Mouse (Mus musculus) CH12.LX (cell line): ENCODE results near the gene Wdr47. TPM values are rescaled to one million over a fixed set of nuclear protein-coding genes. Genes with fewer than 3 reads are reported as not detected.

ENCODE experiments used
- DNase-seq: peaks from one replicate; pipeline ENCODE4 v3.0.0-alpha.2; 2013; ENCODE audit errors: extremely low read depth
- H3K27ac ChIP-seq: 2 replicates; pipeline ENCODE4 v1.5.1; 2012; ENCODE audit warnings: low read depth, mild to moderate bottlenecking, control low read depth, moderate library complexity; ENCODE audit not compliant: insufficient read depth
- H3K27me3 ChIP-seq: replicated peaks from 2 replicates; pipeline ENCODE3; 2012; ENCODE audit warnings: inconsistent platforms
- H3K36me3 ChIP-seq, 2 experiments: replicated peaks in 1 of 2; 2 replicates each; pipeline versions ENCODE3 to v1.6.1; 2012; ENCODE audit warnings: inconsistent platforms in 1 of 2, low read length in 1 of 2, mild to moderate bottlenecking in 1 of 2, mixed read lengths in 1 of 2, moderate library complexity in 1 of 2; ENCODE audit not compliant: control insufficient read depth in 1 of 2, insufficient read depth in 1 of 2
- H3K4me1 ChIP-seq, 2 experiments: 2 replicates each; pipeline ENCODE4 v1.6.1; 2012; ENCODE audit warnings: inconsistent platforms in 1 of 2, moderate library complexity in 1 of 2; ENCODE audit not compliant: insufficient read depth in 2 of 2, control insufficient read depth in 1 of 2
- H3K4me2 ChIP-seq: 2 replicates; pipeline ENCODE4 v1.6.1; 2012; ENCODE audit warnings: low read depth, mild to moderate bottlenecking, control low read depth; ENCODE audit not compliant: poor library complexity, insufficient read depth, severe bottlenecking
- H3K4me3 ChIP-seq, 3 experiments: fragments of 150-350 bp in 1 of 3; sonication (generic) in 1 of 3; replicated peaks in 1 of 3; 2 replicates each; pipeline versions ENCODE3 to v1.5.1; 2011 to 2012; ENCODE audit warnings: low read depth in 2 of 3, low read length in 2 of 3, mild to moderate bottlenecking in 2 of 3, moderate library complexity in 2 of 3, control low read depth in 1 of 3, improper control_type of control experiment in 1 of 3, inconsistent platforms in 1 of 3, mixed read lengths in 1 of 3; ENCODE audit not compliant: poor library complexity in 1 of 3
- H3K79me2 ChIP-seq: replicated peaks from 2 replicates; pipeline ENCODE4 v1.6.1; 2012; ENCODE audit warnings: mild to moderate bottlenecking, moderate library complexity; ENCODE audit not compliant: control insufficient read depth, poor library complexity, insufficient read depth, severe bottlenecking; ENCODE audit errors: extremely low read depth
- H3K9ac ChIP-seq: 2 replicates; pipeline ENCODE4 v1.6.1; 2012; ENCODE audit warnings: low read depth, mild to moderate bottlenecking, control low read depth, moderate library complexity; ENCODE audit not compliant: insufficient read depth
- H3K9me3 ChIP-seq: replicated peaks from 2 replicates; pipeline ENCODE3; 2012; ENCODE audit warnings: low read length, inconsistent platforms, mixed read lengths
- CHD1 ChIP-seq: IDR thresholded peaks from 2 replicates; pipeline ENCODE4 v1.6.1; 2012; ENCODE audit warnings: low read depth, low read length, improper control_type of control experiment, inconsistent platforms
- E2F4 ChIP-seq: IDR thresholded peaks from 2 replicates; pipeline ENCODE4 v1.6.1; 2011; ENCODE audit warnings: low read depth, low read length, improper control_type of control experiment; ENCODE audit not compliant: insufficient replicate concordance
- ELF1 ChIP-seq: IDR thresholded peaks from 2 replicates; pipeline ENCODE4 v1.6.1; 2014; ENCODE audit warnings: low read depth, mild to moderate bottlenecking, inconsistent platforms, low read length, improper control_type of control experiment
- EP300 ChIP-seq: IDR thresholded peaks from 2 replicates; pipeline ENCODE4 v1.6.1; 2011; ENCODE audit warnings: low read length, improper control_type of control experiment
- GABPA ChIP-seq: IDR thresholded peaks from 2 replicates; pipeline ENCODE4 v1.6.1; 2012; ENCODE audit warnings: low read depth, low read length, improper control_type of control experiment, inconsistent platforms; ENCODE audit not compliant: insufficient replicate concordance
- IRF4 ChIP-seq: IDR thresholded peaks from 2 replicates; pipeline ENCODE4 v1.6.1; 2014; ENCODE audit warnings: low read depth, mild to moderate bottlenecking, inconsistent platforms, low read length, improper control_type of control experiment
- MAFK ChIP-seq: IDR thresholded peaks from 2 replicates; pipeline ENCODE4 v1.6.1; 2011; ENCODE audit warnings: low read length, improper control_type of control experiment; ENCODE audit not compliant: insufficient replicate concordance
- MAX ChIP-seq: IDR thresholded peaks from 2 replicates; pipeline ENCODE4 v1.6.1; 2011; ENCODE audit warnings: low read length, improper control_type of control experiment
- MEF2A ChIP-seq: IDR thresholded peaks from 2 replicates; pipeline ENCODE4 v1.6.1; 2014; ENCODE audit warnings: low read depth, mild to moderate bottlenecking, inconsistent platforms, low read length, improper control_type of control experiment, borderline replicate concordance
- MXI1 ChIP-seq: IDR thresholded peaks from 2 replicates; pipeline ENCODE4 v1.6.1; 2011; ENCODE audit warnings: mild to moderate bottlenecking, low read depth, low read length, improper control_type of control experiment
- PAX5 ChIP-seq: IDR thresholded peaks from 2 replicates; pipeline ENCODE4 v1.6.1; 2012; ENCODE audit warnings: low read length, inconsistent platforms, mixed read lengths
- RAD21 ChIP-seq: IDR thresholded peaks from 2 replicates; pipeline ENCODE4 v1.6.1; 2011; ENCODE audit warnings: low read depth, mild to moderate bottlenecking, low read length, improper control_type of control experiment, moderate library complexity
- RCOR1 ChIP-seq: conservative IDR thresholded peaks from 2 replicates; pipeline ENCODE4 v1.6.1; 2012; ENCODE audit warnings: low read depth, mild to moderate bottlenecking, inconsistent platforms, low read length, improper control_type of control experiment
- SIN3A ChIP-seq: IDR thresholded peaks from 2 replicates; pipeline ENCODE4 v1.6.1; 2012; ENCODE audit warnings: low read length, improper control_type of control experiment, inconsistent platforms
- TBP ChIP-seq: conservative IDR thresholded peaks from 2 replicates; pipeline ENCODE4 v1.6.1; 2011; ENCODE audit warnings: low read depth, low read length, improper control_type of control experiment
- UBTF ChIP-seq: IDR thresholded peaks from 2 replicates; pipeline ENCODE4 v1.6.1; 2012; ENCODE audit warnings: low read depth, mild to moderate bottlenecking, inconsistent platforms, low read length, improper control_type of control experiment, moderate library complexity
- USF1 ChIP-seq: IDR thresholded peaks from 2 replicates; pipeline ENCODE4 v1.6.1; 2014; ENCODE audit warnings: low read depth, mild to moderate bottlenecking, inconsistent platforms, low read length, improper control_type of control experiment
- USF2 ChIP-seq: conservative IDR thresholded peaks from 2 replicates; pipeline ENCODE4 v1.6.1; 2011; ENCODE audit warnings: low read depth, low read length, improper control_type of control experiment
- ZMIZ1 ChIP-seq: IDR thresholded peaks from 2 replicates; pipeline ENCODE4 v1.6.1; 2012; ENCODE audit warnings: low read depth, mild to moderate bottlenecking, inconsistent platforms, low read length, improper control_type of control experiment
- ZNF384 ChIP-seq: IDR thresholded peaks from 2 replicates; pipeline ENCODE4 v1.6.1; 2012; ENCODE audit warnings: low read depth, low read length, improper control_type of control experiment, inconsistent platforms
- dilution Hi-C: fragments of 300-500 bp; cut with MboI; formaldehyde crosslinking; loops from 2 replicates; pipeline ENCODE4 v1.14.3; 2020; ENCODE audit warnings: low sequenced_read_pairs; ENCODE audit not compliant: extremely low pct_unique_long_range_greater_than_20kb, extremely low pct_ligation_motif_present
- in situ Hi-C: fragments of 300-500 bp; cut with MboI; formaldehyde crosslinking; loops from 3 replicates; pipeline ENCODE4 v1.14.3; 2019; ENCODE audit warnings: low sequenced_read_pairs, low pct_ligation_motif_present, low pct_unique_long_range_greater_than_20kb, mixed read lengths
- polyA plus RNA-seq: library from polyadenylated mRNA; unstranded; fragments of >175 nt; gene quantifications from 2 replicates; pipeline ENCODE4 v1.2.1, GENCODE M21; 2012; ENCODE audit warnings: low read depth; ENCODE audit not compliant: insufficient read length
- total RNA-seq, 2 experiments: library from RNA; depleted of rRNA; stranded (reverse); fragments of 300-350 nt in 1 of 2; fragments of >200 nt in 1 of 2; gene quantifications; 2 replicates each; pipeline ENCODE4 v1.2.3; 2012 to 2014

Wdr47 gene
- total and polyA plus RNA-seq, 3 experiments, result 1.7 to 4.6 (median 2.2) TPM

DNA sequence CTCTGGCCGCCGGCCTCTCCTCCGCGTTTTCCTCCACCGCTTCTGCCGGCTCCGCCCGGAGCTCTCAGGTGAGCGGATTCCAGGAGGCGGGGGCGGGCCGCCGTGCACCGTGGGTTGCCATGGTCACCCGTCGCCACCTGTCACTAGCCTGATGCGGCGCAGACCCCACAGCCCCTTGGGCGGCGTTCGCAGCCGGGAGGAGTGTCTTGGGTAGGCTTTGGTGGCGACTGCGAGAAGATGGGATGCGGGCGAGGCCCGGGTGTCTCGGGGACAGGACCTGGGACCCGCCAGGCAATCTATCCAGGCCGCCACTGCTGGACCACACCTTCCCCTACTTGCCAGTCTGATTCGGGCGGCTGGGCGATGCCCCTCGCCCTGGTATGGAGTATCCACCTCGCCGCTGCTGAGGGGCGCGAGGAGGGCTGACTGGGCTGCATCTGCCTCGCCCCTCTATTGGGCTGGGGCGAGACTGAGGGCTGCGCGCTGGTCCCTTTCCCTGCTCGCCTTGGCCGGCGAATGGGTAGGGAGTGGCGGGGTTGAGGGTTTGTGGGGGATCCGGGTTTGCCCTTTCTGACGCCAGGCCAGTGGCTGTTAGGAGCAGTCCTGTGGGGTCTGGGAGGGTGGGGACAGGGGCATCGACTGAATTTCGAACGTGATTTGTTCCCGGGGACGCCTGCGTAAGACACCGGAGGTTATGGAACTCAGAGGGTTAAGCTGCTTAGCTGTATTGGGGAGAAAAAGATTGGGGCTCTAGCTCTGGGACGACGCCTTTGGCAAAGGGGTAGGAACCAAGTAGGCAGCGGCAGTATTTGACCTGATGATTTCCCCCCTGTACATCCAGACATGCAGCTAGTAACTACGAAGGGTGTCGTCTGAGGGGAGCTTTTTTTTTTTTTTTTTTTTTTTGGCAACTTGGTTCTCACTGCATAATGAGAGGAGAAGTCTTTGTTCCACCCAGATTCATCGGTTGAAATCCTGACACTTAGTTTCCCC is 747 bp downstream of the Wdr47 start:
- dilution Hi-C loops (no loop called here), in situ Hi-C loops (no loop called here)
- no peaks in the 10 kb centered on the region for H3K9me3 ChIP-seq
- peaks cover 3% of the 10 kb centered on the region for H3K27me3 ChIP-seq
- no peaks in the 10 kb centered on the region for H3K79me2 ChIP-seq
- peak overlapping the region; percentile 53 for H3K9ac ChIP-seq
- TF ChIP-seq MXI1, result peak; percentile 69; the same call in 1 of the 2 replicates
- no peak for TF ChIP-seq CHD1
- no peak for TF ChIP-seq MAFK
- no peak for TF ChIP-seq TBP
- no peak for TF ChIP-seq PAX5
- no peak for TF ChIP-seq USF2
- TF ChIP-seq USF1, result no peak
- TF ChIP-seq EP300, result no peak
- no peak for TF ChIP-seq ZMIZ1
- peak; percentile 74 for TF ChIP-seq ZNF384
- TF ChIP-seq MAX, result 0 out of 2 replicates have a peak, but pooled peaks have one; percentile 11
- peak; percentile 16 for TF ChIP-seq SIN3A
- TF ChIP-seq MEF2A, result no peak
- no peak for TF ChIP-seq IRF4
- no peak for TF ChIP-seq ELF1
- no peak for TF ChIP-seq UBTF
- no peak for TF ChIP-seq RCOR1
- no peak for TF ChIP-seq E2F4
- TF ChIP-seq RAD21, result no peak
- TF ChIP-seq GABPA, result no peak
- no peak overlapping the region for H3K27ac ChIP-seq
- no peak for DNase-seq
- no peaks in the 10 kb centered on the region for H3K36me3 ChIP-seq
- H3K4me3 ChIP-seq, result peak overlapping the region; percentile 69 to 86 (median 86)
- peak overlapping the region; percentile 61 for H3K4me2 ChIP-seq
- H3K4me1 ChIP-seq, result peaks cover 2 to 10% of the 10 kb centered on the region in 2 experiments; a peak in 3 of 4 replicates
